Mouse (Mus musculus) bone marrow, adult 2 months (tissue): ENCODE data around the gene Gas7.

Experiments
- CTCF ChIP-seq: fragments of 200-500 bp; IDR thresholded peaks from 2 replicates; pipeline ENCODE4 v1.5.1; 2011; ENCODE audit warnings: low read length, control low read depth; ENCODE audit not compliant: control insufficient read depth, insufficient read depth
- POLR2A ChIP-seq: fragments of 200-500 bp; IDR thresholded peaks from 2 replicates; pipeline ENCODE4 v1.6.1; 2011; ENCODE audit warnings: low read depth, mild to moderate bottlenecking, control low read depth, low read length, borderline replicate concordance; ENCODE audit not compliant: control insufficient read depth

- TF ChIP-seq POLR2A (no peak), CTCF (peak; percentile 58)
Observed at GRCm38 (mm10) chr11:67675562-67676540, 220.6 kb downstream of the Gas7 start.
